Mouse (Mus musculus) bone marrow, adult 2 months (tissue): Measurements from ENCODE around the gene Kcnq1.

ENCODE experiments used
- CTCF ChIP-seq: fragments of 200-500 bp; IDR thresholded peaks from 2 replicates; pipeline ENCODE4 v1.5.1; 2011; ENCODE audit warnings: low read length, control low read depth; ENCODE audit not compliant: control insufficient read depth, insufficient read depth
- POLR2A ChIP-seq: fragments of 200-500 bp; IDR thresholded peaks from 2 replicates; pipeline ENCODE4 v1.6.1; 2011; ENCODE audit warnings: low read depth, mild to moderate bottlenecking, control low read depth, low read length, borderline replicate concordance; ENCODE audit not compliant: control insufficient read depth

DNA sequence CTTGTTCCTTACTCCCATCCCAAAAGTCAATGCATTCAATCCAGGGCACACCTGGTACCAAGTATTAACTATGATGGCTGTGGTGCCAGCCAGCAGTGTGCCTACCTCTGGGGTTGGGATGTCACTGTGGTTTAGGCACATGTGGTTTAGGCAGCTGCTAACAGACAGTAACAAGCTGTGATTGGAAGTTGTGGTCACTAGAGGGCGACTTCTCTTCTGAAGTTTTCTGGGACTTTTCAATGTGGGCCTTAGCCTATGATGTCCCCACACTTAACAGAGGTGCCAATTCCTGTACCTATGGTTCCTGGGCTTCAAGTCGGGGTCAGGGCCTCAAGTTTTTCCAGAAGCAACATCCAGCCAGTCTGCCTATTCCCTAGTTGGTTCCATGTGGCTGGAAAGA lies 45.0 kb downstream of the Kcnq1 start:
- TF ChIP-seq CTCF, result no peak
- TF ChIP-seq POLR2A, result no peak
